Mouse (Mus musculus): ENCODE data around the gene Gpr83.

The Gpr83 gene

DNA sequence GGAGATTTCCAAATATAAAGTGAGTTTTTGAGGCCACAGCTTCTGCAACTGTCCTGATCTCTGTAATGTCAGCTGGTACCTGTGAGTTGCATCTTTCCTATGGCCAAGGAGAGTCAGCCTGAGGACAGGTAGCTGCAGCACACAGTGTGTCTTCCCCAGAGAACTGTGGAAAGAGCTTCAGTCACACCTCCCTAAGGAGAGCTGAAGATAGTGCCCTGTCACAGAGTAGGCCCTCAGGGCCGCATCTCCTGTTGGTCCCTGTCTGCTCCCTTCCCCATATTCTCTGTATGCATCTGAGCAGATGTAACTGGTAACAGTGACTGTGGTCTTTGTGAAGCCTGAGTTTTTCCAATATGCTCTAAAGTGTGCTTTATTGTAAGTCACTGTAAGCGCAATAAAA, 10.4 kb downstream of the Gpr83 start:
- no peak for DNase-seq (ENCODE audit: low spot score)

GRCm38 (mm10) chr9:14870802-14871201, 10.8 kb downstream of the Gpr83 start:
- DNase-seq (ENCODE audit: low spot score) = no peak

DNA sequence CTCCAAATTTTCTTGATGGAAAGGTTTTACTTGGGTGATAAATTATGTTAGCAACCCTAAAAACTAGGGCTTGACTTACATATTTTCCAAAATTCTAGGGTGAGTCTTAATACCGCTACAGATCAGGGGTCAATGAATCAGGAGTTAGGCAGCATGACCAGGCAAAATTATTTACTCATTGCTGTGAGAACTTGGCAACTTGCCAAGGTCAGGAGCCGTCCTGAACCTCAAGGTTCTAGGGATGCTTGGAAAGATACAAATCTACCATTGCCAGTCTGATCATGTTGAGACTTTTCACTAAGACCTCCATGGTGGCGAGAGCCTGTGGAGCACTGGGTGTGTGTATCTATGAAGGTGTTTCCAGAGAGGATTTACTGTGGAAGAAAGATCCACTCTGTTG, 11.5 kb downstream of the Gpr83 start:
- DNase-seq (ENCODE audit: low spot score) = no peak

GRCm38 (mm10) chr9:14872181-14872930, 12.3 kb downstream of the Gpr83 start:
- DNase-seq (ENCODE audit: low spot score) = no peak

DNA sequence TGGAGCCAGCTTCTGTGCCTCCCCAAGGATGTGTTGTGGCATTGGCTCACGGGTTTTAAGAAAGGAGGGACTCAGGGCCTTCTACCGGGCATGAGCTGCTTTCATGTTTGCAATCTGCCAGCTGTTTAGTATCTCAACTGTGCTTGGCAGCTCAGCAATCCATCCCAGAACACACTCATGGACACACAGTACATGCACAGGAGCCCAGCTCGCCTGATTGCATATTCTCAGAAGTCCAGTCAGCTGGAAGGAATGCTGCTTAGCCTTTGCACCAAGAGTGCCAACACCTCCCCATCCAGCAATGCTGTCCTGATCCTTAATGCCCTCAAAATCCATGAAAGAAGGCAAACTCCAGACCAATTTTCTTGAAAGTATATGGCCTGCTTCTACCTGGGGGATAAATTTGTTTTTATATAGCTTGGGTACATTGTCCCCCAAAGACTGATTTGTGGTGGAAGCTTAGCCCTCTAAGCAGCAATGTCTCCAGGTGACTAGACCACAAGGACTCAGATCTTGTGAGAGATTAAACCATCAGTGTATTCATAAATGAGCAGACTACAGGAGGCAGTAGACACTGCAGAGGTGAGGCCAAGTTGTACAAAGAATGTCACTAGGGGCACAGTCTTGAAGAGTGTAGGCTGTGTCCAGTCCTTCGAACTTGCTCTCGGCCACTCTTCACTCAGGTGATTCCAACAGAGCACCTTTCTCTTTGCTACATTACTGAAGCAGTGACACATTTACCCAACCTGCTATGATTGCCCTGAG, 15.9 kb downstream of the Gpr83 start:
- no peak for DNase-seq (ENCODE audit: low spot score)

GRCm38 (mm10) chr9:14876566-14876965, 16.6 kb downstream of the Gpr83 start:
- DNase-seq (ENCODE audit: low spot score) = peak; percentile 11

DNA sequence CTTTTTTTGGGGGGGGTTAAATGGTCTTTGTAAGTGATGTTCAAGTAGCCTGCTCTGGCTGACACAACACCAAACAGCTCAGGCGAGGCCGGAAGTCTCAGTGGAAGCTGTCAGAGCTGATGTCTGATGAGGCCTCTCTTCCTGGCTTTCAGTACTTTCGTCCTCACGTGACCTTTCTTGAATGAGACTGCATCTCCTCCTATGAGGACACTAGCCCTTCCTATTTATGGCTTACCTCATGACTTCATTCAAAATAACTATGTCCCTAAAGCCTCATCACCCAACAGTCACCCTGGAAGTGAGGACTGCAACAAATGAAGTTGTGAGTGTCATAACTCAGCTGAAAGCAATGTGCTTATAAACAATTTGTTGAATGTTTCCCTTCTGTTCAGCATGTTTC, 24.6 kb downstream of the Gpr83 start:
- DNase-seq (ENCODE audit: low spot score) = peak; percentile 43

- DNase-seq (ENCODE audit: low spot score) = peak; percentile 35
Measured at GRCm38 (mm10) chr9:14885151-14885550, 25.1 kb downstream of the Gpr83 start.

DNA sequence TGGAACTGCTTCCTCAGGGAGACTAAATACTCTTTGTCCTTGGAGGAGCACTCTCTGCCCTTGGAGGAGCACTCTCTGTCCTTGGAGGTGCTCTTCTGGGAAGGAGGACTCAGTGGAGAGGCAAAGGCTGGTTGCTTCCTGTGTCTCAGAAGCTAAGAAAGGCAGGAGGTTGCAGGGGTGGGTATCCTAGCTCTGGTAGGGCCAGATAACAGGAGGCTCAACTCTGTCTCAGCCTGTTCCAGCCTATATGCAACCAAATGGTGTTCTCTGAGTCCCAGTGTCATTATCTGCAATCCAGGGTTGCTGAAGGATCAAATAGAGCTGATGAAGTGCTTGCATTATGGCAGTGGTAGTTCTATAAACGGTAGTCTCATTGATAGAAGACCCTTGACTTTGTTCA, 25.9 kb downstream of the Gpr83 start:
- DNase-seq (ENCODE audit: low spot score) = no peak

DNA sequence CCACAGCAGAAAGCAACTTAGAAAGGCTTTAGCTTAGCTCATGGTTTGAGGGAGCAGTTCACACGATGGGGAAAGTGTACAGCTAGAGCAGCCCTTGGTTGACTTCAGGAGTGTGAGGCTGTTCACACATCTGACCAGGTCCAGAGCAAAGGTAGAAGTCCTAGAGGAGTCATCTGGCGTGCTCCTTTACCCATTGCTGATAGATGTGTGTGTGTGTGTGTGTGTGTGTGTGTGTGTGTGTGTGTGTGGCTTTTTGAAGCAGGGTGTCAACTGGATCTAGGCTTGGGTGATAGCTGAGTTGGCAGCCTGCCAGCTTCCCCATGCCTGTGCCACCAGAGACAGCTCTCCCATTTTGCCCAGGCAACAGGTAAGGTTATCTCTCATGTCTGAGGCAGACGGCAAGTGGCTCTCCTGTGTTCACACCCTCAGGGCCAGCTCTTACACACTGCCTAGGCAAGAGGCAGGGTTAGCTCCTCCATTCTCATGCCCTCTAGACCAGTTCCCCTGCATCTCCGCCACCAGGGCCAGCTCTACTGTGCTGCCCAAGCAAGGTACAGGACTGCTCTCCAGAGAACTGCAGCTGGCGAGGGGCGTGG, 27.9 kb downstream of the Gpr83 start:
- DNase-seq (ENCODE audit: low spot score) = no peak

DNA sequence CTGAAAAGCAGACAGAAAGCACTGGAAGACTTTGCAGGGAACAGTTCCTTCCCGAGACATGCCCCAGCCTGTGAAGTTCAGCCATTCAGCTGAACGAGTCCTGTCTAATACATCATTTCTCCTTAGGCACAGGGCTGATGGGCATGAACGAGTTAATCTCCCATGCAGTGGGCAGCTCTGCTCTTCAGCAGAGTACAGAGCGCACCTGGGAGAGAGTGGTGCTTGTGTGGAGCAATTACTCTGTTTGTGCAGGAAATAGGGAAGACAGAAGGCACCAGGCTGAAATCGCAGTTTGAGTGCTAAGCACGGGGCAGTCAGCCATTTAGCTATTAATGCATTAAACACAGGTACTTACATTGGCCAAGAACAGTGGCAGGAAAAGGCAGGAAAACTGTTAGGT, 28.7 kb downstream of the Gpr83 start:
- DNase-seq (ENCODE audit: low spot score) = no peak

GRCm38 (mm10) chr9:14890699-14891098, 30.7 kb downstream of the Gpr83 start:
- DNase-seq (ENCODE audit: low spot score) = no peak

GRCm38 (mm10) chr9:14891891-14892290, 31.9 kb downstream of the Gpr83 start:
- DNase-seq (ENCODE audit: low spot score) = no peak

GRCm38 (mm10) chr9:14893388-14893787, 33.4 kb downstream of the Gpr83 start:
- DNase-seq (ENCODE audit: low spot score) = no peak

DNA sequence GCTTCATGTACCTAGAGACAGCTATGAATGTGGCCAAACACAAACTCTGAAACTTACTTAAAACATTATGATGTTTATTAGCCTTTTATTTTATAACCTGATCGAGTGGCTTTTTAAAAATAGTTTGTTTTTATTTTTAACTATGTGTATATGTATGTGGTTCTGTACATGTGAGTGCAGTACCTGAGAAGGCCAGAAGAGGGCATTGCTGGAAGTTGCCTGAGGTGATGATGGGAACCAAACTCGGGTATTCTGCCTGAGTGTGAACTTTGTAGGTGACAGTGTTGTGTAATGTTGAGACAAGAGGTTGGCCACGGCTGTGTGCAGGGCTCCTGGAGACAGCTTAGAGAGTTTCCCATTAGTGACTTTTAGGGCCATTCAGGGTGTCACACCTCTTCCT, 34.6 kb downstream of the Gpr83 start:
- DNase-seq (ENCODE audit: low spot score) = peak; percentile 23

- no peak for DNase-seq (ENCODE audit: low spot score)
Measured at GRCm38 (mm10) chr9:14895237-14895835, 35.3 kb downstream of the Gpr83 start.

- no peak for DNase-seq (ENCODE audit: low spot score)
Measured at GRCm38 (mm10) chr9:14897102-14897501, 37.1 kb downstream of the Gpr83 start.

DNA sequence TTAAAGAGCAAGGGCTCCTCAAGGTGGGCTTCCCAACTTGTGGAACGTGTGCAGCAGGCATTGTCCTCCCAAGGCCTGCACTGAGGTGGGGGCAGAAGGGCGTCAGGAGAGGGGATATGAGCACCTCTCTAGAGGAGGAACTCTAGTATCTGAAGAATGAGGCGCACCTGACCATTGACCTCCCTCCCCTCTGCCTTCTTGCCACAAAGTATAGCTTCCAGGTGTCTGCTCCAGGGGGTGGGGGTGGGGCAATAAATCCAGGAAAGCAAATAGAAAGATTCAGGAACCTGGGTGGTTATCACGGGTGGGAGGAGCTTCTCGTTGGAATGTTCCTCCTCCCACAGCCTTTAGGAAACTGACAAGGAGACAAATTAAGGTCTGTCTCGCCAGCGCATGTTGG, 41.7 kb downstream of the Gpr83 start:
- DNase-seq (ENCODE audit: low spot score) = no peak

GRCm38 (mm10) chr9:14902416-14902815, 42.4 kb downstream of the Gpr83 start:
- no peak for DNase-seq (ENCODE audit: low spot score)

DNA sequence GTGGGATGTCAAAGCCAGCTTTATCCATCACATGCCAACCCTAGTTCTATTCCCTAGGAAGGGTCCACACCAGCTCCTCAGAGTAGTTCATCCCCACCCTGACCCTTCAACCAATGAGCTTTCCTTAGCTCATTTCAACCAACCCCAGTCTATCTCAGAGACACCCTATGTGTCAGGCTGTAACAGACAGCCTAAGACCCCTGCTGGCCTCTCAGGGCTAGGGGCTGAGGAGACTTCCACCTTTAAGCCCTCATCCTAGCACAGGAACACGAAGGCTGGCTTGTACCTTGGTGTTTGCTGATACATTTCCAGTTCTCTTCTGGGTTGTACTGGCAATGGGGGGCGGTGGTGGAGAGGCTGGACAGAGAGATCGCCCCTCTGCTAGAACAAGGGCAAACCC, 43.0 kb downstream of the Gpr83 start:
- no peak for DNase-seq (ENCODE audit: low spot score)

DNA sequence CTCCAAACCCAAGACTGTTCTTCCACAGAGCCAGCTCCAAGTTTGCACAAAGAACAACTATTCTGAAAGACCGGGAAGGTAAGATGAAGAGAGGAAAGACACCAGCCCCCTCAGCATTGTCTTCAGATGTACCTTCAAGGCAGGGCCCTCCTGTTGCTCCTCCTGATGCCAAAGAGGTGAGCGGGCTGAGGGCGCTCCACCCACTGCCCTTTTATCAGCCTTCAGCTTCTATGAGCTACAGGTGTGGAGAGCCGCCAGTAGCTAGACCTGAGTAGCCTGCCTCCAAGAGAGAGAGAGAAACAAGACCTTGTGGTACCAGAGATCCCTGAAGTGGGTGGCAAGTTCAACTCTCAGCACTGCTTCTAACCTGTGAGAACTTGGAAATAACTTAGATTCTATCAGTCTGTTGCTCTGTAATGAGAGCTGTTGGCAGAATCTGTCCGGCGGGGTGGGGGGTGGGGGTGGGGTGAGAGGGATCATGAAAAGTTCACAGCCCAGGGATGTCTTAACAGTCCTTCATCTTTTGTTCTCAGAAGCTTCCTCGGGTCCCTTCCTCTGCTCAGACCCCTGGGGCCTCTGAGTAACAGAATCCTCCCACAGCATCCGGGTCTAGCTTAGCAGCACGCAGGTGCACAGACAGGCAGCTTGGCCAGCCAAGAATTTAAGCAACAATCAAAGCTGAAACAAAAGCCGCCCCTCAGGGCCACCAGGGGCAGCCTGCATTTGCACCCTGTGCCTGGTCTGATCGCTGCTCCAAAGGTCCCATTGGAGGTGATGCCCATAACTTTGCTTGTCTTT, 43.8 kb downstream of the Gpr83 start, which contains the start of gene Izumo1r:
Gene Izumo1r (minus strand): TSS at position 369 of the 798 bp plus-strand sequence.
- DNase-seq (ENCODE audit: low spot score) = peak; percentile 58

Data from T-cell, adult 2 months (primary cell).